Mouse (Mus musculus) thymus, adult 2 months (tissue): ENCODE measurements around the gene Cdh13.

Source experiments
- CTCF ChIP-seq: fragments of 200-500 bp; IDR thresholded peaks from 2 replicates; pipeline ENCODE4 v1.5.1; 2012; ENCODE audit warnings: mild to moderate bottlenecking, control low read depth, low read length, moderate library complexity, borderline replicate concordance; ENCODE audit not compliant: control insufficient read depth, poor library complexity, insufficient read depth; ENCODE audit errors: extremely low read depth
- POLR2A ChIP-seq: fragments of 200-500 bp; IDR thresholded peaks from 2 replicates; pipeline ENCODE4 v1.6.1; 2012; ENCODE audit warnings: mild to moderate bottlenecking, low read length, control low read depth, moderate library complexity; ENCODE audit not compliant: control insufficient read depth, poor library complexity, insufficient read depth; ENCODE audit errors: extremely low read depth

GRCm38 (mm10) chr8:118339711-118340110 lies 56.2 kb downstream of the Cdh13 start:
- TF ChIP-seq CTCF (no peak), POLR2A (no peak)
